Comparison of ENCODE assay signal across 19 mouse cellular contexts in the genomic region with DNA sequence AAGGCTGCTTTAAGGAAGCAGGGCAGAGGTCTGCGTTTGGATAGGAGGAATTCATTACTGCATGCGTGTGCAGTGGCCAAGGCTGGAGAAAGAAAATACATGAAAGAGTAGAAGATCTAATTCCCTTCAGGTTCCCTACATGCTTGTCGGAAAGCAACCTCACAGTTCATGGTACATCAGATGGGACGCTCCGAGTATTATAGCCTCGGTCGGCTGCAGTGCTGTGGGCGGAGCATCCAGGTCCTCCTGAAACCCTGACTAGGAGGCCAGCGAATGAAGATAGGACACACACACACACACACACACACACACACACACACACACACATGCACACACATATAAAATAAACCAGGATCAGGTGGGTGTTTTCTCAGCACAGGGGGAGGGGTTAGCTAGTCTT. TPM values are rescaled to one million over a fixed set of nuclear protein-coding genes. Genes with fewer than 3 reads are reported as not detected.
DNase-seq lines count a peak whose midpoint lies in the region; ATAC-seq and TF ChIP-seq lines count a peak whose summit lies in the region.
"Had no signal": no experiment of that assay in that cellular context is flagged by ENCODE, and none has a peak within 500 bp of the region (broad histone marks: within the 10 kb centered on the region; RNA-seq: fewer than 3 reads in every experiment).

No protein-coding gene starts in this region.

- 0 out of 2 replicates have a peak, but pooled peaks cover 3% of the 10 kb centered on the region for H3K4me1 ChIP-seq in heart, embryonic 12.5 days (replicated peaks)
- no peaks in the 10 kb centered on the region for H3K4me1 ChIP-seq in midbrain, embryonic 13.5 days (replicated peaks)
- H3K4me1 ChIP-seq in midbrain, embryonic 16.5 days (ENCODE audit: control insufficient read depth, insufficient read depth, low read length), result no peaks in the 10 kb centered on the region
- no peaks in the 10 kb centered on the region for H3K4me1 ChIP-seq in intestine, embryonic 16.5 days (ENCODE audit: control insufficient read depth, insufficient read depth, low read length)
- no peaks in the 10 kb centered on the region; the same call in 1 of the 2 replicates for H3K4me1 ChIP-seq in small intestine, adult 2 months (ENCODE audit: control insufficient read depth, insufficient read depth, insufficient read length, low read length)
- H3K4me1 ChIP-seq: midbrain, embryonic 10.5 days had no signal

- TF ChIP-seq POLR2A in small intestine, adult 2 months (IDR thresholded peaks at IDR 0.05; ENCODE audit: low read depth, low read length), result no peak

- 66% methylated on average over 9 of the region's 9 CpGs for WGBS in heart, embryonic 12.5 days
- WGBS in midbrain, embryonic 13.5 days, result 86% methylated on average over 9 of the region's 9 CpGs
- 78% methylated on average over 9 of the region's 9 CpGs for WGBS in midbrain, embryonic 16.5 days
- 61% methylated on average over 9 of the region's 9 CpGs for WGBS in intestine, embryonic 16.5 days
- 37% methylated on average over 9 of the region's 9 CpGs for WGBS in small intestine, adult 2 months

- intact Hi-C loops in heart, postnatal 14 days (cut with DNase I), result no loop called here

- H3K4me2 ChIP-seq in heart, embryonic 12.5 days, result peak overlapping the region; percentile 9; the same call in 1 of the 2 replicates
- no peak overlapping the region for H3K4me2 ChIP-seq in midbrain, embryonic 13.5 days (replicated peaks)
- H3K4me2 ChIP-seq in midbrain, embryonic 16.5 days (ENCODE audit: low read length), result no peak overlapping the region
- no peak overlapping the region for H3K4me2 ChIP-seq in intestine, embryonic 16.5 days (ENCODE audit: low read depth, low read length)
- H3K4me2 ChIP-seq: lung, embryonic 14.5 days had no signal

- ATAC-seq in heart, embryonic 12.5 days (ENCODE audit: insufficient number of reproducible peaks, low FRiP score), result no peak
- ATAC-seq in midbrain, embryonic 13.5 days, result 0 out of 2 replicates have a peak, but pooled peaks have one; percentile 34
- no peak for ATAC-seq in midbrain, embryonic 16.5 days
- 0 out of 2 replicates have a peak, but pooled peaks have one; percentile 36 for ATAC-seq in intestine, embryonic 16.5 days
- ATAC-seq: forebrain, embryonic 16.5 days; inflammation-experienced regulatory T-cells, adult 6 months had no signal

- no peak overlapping the region for H3K4me3 ChIP-seq in heart, embryonic 12.5 days
- no peak overlapping the region for H3K4me3 ChIP-seq in midbrain, embryonic 13.5 days (replicated peaks)
- no peak overlapping the region for H3K4me3 ChIP-seq in midbrain, embryonic 16.5 days (ENCODE audit: low read depth, low read length)
- no peak overlapping the region for H3K4me3 ChIP-seq in intestine, embryonic 16.5 days (ENCODE audit: low read length)
- H3K4me3 ChIP-seq in small intestine, adult 2 months (ENCODE audit: low read depth, low read length), result peak overlapping the region; percentile 7; the same call in 1 of the 2 replicates
- H3K4me3 ChIP-seq: layer of hippocampus, adult 2 months; left cerebral cortex, adult 2 months; midbrain, embryonic 10.5 days had no signal

- H3K36me3 ChIP-seq in heart, embryonic 12.5 days, result no peaks in the 10 kb centered on the region
- no peaks in the 10 kb centered on the region for H3K36me3 ChIP-seq in midbrain, embryonic 13.5 days
- no peaks in the 10 kb centered on the region for H3K36me3 ChIP-seq in midbrain, embryonic 16.5 days (ENCODE audit: control insufficient read depth, insufficient read depth, low read length)
- no peaks in the 10 kb centered on the region for H3K36me3 ChIP-seq in intestine, embryonic 16.5 days (ENCODE audit: control insufficient read depth, insufficient read depth, low read length)
- H3K36me3 ChIP-seq in small intestine, adult 2 months (ENCODE audit: control insufficient read depth, insufficient read depth, low read length), result no peaks in the 10 kb centered on the region
- H3K36me3 ChIP-seq: midbrain, embryonic 10.5 days had no signal

- no peak overlapping the region for H3K9ac ChIP-seq in heart, embryonic 12.5 days
- H3K9ac ChIP-seq in midbrain, embryonic 13.5 days (replicated peaks), result no peak overlapping the region
- no peak overlapping the region for H3K9ac ChIP-seq in midbrain, embryonic 16.5 days (ENCODE audit: low read depth, low read length)
- H3K9ac ChIP-seq in intestine, embryonic 16.5 days (ENCODE audit: low read depth, low read length), result no peak overlapping the region
- H3K9ac ChIP-seq: lung, embryonic 14.5 days had no signal

- no peak for TF ChIP-seq CTCF in small intestine, adult 2 months (IDR thresholded peaks at IDR 0.05; ENCODE audit: extremely low read depth, insufficient read length, insufficient replicate concordance, low read depth, low read length)

- H3K27me3 ChIP-seq in heart, embryonic 12.5 days (replicated peaks), result no peaks in the 10 kb centered on the region
- H3K27me3 ChIP-seq in midbrain, embryonic 13.5 days, result no peaks in the 10 kb centered on the region
- no peaks in the 10 kb centered on the region for H3K27me3 ChIP-seq in midbrain, embryonic 16.5 days (ENCODE audit: control insufficient read depth, insufficient read depth, low read depth, low read length)
- H3K27me3 ChIP-seq in intestine, embryonic 16.5 days (replicated peaks; ENCODE audit: control insufficient read depth, insufficient read depth, low read length), result no peaks in the 10 kb centered on the region
- no peaks in the 10 kb centered on the region for H3K27me3 ChIP-seq in small intestine, adult 2 months (ENCODE audit: control insufficient read depth, insufficient read depth, low read length)

- no peak for DNase-seq in heart, postnatal 14 days
- no peak for DNase-seq in ovary, adult 18-20 months (ENCODE audit: low spot score)
- DNase-seq in thymus, postnatal 25 days, result no peak
- DNase-seq: adrenal gland, postnatal 14 days; cerebellum, adult 9-11 months; gastrocnemius, postnatal 25 days; heart, postnatal 10 days; liver; lung, embryonic 14.5 days had no signal

- H3K9me3 ChIP-seq in heart, embryonic 12.5 days (replicated peaks), result peaks cover 12% of the 10 kb centered on the region; the same call in 1 of the 2 replicates
- no peaks in the 10 kb centered on the region for H3K9me3 ChIP-seq in midbrain, embryonic 13.5 days
- no peaks in the 10 kb centered on the region for H3K9me3 ChIP-seq in midbrain, embryonic 16.5 days (replicated peaks; ENCODE audit: control insufficient read depth, low read length, poor library complexity, severe bottlenecking)
- H3K9me3 ChIP-seq in intestine, embryonic 16.5 days (ENCODE audit: control insufficient read depth, low read length), result no peaks in the 10 kb centered on the region

- no peak overlapping the region for H3K27ac ChIP-seq in heart, embryonic 12.5 days (ENCODE audit: poor library complexity, severe bottlenecking)
- H3K27ac ChIP-seq in midbrain, embryonic 13.5 days, result no peak overlapping the region
- no peak overlapping the region for H3K27ac ChIP-seq in midbrain, embryonic 16.5 days (ENCODE audit: low read length)
- no peak overlapping the region for H3K27ac ChIP-seq in intestine, embryonic 16.5 days (ENCODE audit: low read length)
- H3K27ac ChIP-seq in small intestine, adult 2 months (ENCODE audit: insufficient read depth, low read depth, low read length), result no peak overlapping the region
- H3K27ac ChIP-seq: layer of hippocampus, adult 2 months; left cerebral cortex, adult 2 months; midbrain, embryonic 10.5 days had no signal

RNA-seq across cellular contexts. Expression of gene Tex50, which starts 24.6 kb away (rescaled TPM):
- polyA plus RNA-seq in heart, embryonic 12.5 days (2016; fragmentation: Nextera tagmentation; extraction: Ambion mirVana), result 0.15 TPM in 1 of 2 replicates, not detected in the other
- total RNA-seq in heart, postnatal 14 days (2021), result not detected
- polyA plus RNA-seq in midbrain, embryonic 13.5 days (2015; fragmentation: Nextera tagmentation; extraction: Ambion mirVana), result 0.55 and 0.66 TPM in 2 replicates
- polyA plus RNA-seq in midbrain, embryonic 16.5 days (2015; fragmentation: Nextera tagmentation; extraction: Ambion mirVana), result 1.7 and 1.8 TPM in 2 replicates
- not detected in 2 replicates for polyA plus RNA-seq in intestine, embryonic 16.5 days (2015; fragmentation: Nextera tagmentation; extraction: Ambion mirVana)
- polyA plus RNA-seq in small intestine, adult 2 months (2012; rRNA removed), result not detected in 2 replicates
- total RNA-seq: adrenal gland, postnatal 14 days; gastrocnemius, postnatal 25 days; heart, postnatal 10 days; layer of hippocampus, adult 2 months; left cerebral cortex, adult 2 months had no signal
- polyA plus RNA-seq: inflammation-experienced regulatory T-cells, adult 6 months; lung, embryonic 14.5 days had no signal

RNA-seq across cellular contexts. Expression of gene Ankrd45, which starts 41.2 kb away (rescaled TPM):
- 3.4 and 4.0 TPM in 2 replicates for polyA plus RNA-seq in heart, embryonic 12.5 days (2016; fragmentation: Nextera tagmentation; extraction: Ambion mirVana)
- total RNA-seq in heart, postnatal 14 days (2021), result 1 to 10 TPM; 2.2 to 3.1 TPM
- 10.7 and 13.4 TPM in 2 replicates for polyA plus RNA-seq in midbrain, embryonic 13.5 days (2015; fragmentation: Nextera tagmentation; extraction: Ambion mirVana)
- 35.3 and 36.1 TPM in 2 replicates for polyA plus RNA-seq in midbrain, embryonic 16.5 days (2015; fragmentation: Nextera tagmentation; extraction: Ambion mirVana)
- polyA plus RNA-seq in intestine, embryonic 16.5 days (2015; fragmentation: Nextera tagmentation; extraction: Ambion mirVana), result 0.70 and 0.81 TPM in 2 replicates
- polyA plus RNA-seq in small intestine, adult 2 months (2012; rRNA removed), result not detected in 2 replicates
- total RNA-seq: gastrocnemius, postnatal 25 days had no signal
- polyA plus RNA-seq: inflammation-experienced regulatory T-cells, adult 6 months had no signal

RNA-seq across cellular contexts. Expression of gene Klhl20, which starts 52.4 kb away (rescaled TPM):
- polyA plus RNA-seq in heart, embryonic 12.5 days (2016; fragmentation: Nextera tagmentation; extraction: Ambion mirVana), result 14.6 and 15.2 TPM in 2 replicates
- total RNA-seq in heart, postnatal 14 days (2021), result 10 to 100 TPM; 11.4 to 12.4 TPM
- 17.1 and 19.5 TPM in 2 replicates for polyA plus RNA-seq in midbrain, embryonic 13.5 days (2015; fragmentation: Nextera tagmentation; extraction: Ambion mirVana)
- 19.6 and 19.8 TPM in 2 replicates for polyA plus RNA-seq in midbrain, embryonic 16.5 days (2015; fragmentation: Nextera tagmentation; extraction: Ambion mirVana)
- polyA plus RNA-seq in intestine, embryonic 16.5 days (2015; fragmentation: Nextera tagmentation; extraction: Ambion mirVana), result 9.9 and 10.8 TPM in 2 replicates
- 1.9 and 2.7 TPM in 2 replicates for polyA plus RNA-seq in small intestine, adult 2 months (2012; rRNA removed)

Comparison
In these comparisons a context has a peak if more than half of its experiments do, and no peak if none do; other contexts are left out.
1. ATAC-seq: peak in midbrain, embryonic 13.5 days (single experiment) and intestine, embryonic 16.5 days (single experiment); none in heart, embryonic 12.5 days (single experiment) and midbrain, embryonic 16.5 days (single experiment).